Mouse (Mus musculus) heart, adult 18-20 months (tissue): ENCODE data around the gene Snrnp25. TPM values are rescaled to one million over a fixed set of nuclear protein-coding genes. Genes with fewer than 3 reads are reported as not detected.
A peak's percentile ranks its signal among the peaks of the same experiment; 100 is the strongest.
"Not testable (repeated sequence)": the region's sequence is repeated elsewhere in the genome, so short reads cannot be mapped to it uniquely, and the experiment has no call there.

Source experiments
- DNase-seq, 2 experiments: peaks; one replicate each; pipeline ENCODE4 v3.0.0; 2021 to 2022; ENCODE audit warnings: mixed read lengths in 1 of 2
- total RNA-seq, 2 experiments: library from RNA; stranded (reverse); gene quantifications; 2 replicates each; pipeline ENCODE4 v1.2.3; 2021

The Snrnp25 gene
- total RNA-seq, 2 experiments from 2014 or later: 11.1 to 12.3 TPM

GRCm38 (mm10) chr11:32194626-32195025 is 10.6 kb upstream of the Snrnp25 start:
- DNase-seq: no peak

GRCm38 (mm10) chr11:32195867-32196540 is 9.2 kb upstream of the Snrnp25 start:
- DNase-seq: no peak

- DNase-seq: no peak
Observed at GRCm38 (mm10) chr11:32196727-32197126, 8.5 kb upstream of the Snrnp25 start.

GRCm38 (mm10) chr11:32197766-32198165 is 7.4 kb upstream of the Snrnp25 start:
- no peak for DNase-seq

- no peak for DNase-seq
Observed at GRCm38 (mm10) chr11:32198256-32198955, 6.8 kb upstream of the Snrnp25 start.

GRCm38 (mm10) chr11:32199230-32199629 is 6.0 kb upstream of the Snrnp25 start:
- DNase-seq: no peak

- DNase-seq: no peak
Observed at GRCm38 (mm10) chr11:32200075-32200601, 5.1 kb upstream of the Snrnp25 start, which contains the start of gene Il9r. TSS of gene Il9r (minus strand) at chr11:32200279.

- DNase-seq: not testable (repeated sequence)
Observed at GRCm38 (mm10) chr11:32200992-32201391, 4.2 kb upstream of the Snrnp25 start.

- DNase-seq: no peak
Observed at GRCm38 (mm10) chr11:32201922-32202685, 3.1 kb upstream of the Snrnp25 start.

GRCm38 (mm10) chr11:32210623-32211022 is 5.4 kb downstream of the Snrnp25 start:
- DNase-seq: no peak

GRCm38 (mm10) chr11:32215372-32216162 is 10.4 kb downstream of the Snrnp25 start:
- DNase-seq: no peak

- DNase-seq: peak; percentile 70 to 89
Observed at GRCm38 (mm10) chr11:32216851-32217250, 11.6 kb downstream of the Snrnp25 start.

- peak; percentile 36 to 37 for DNase-seq
Observed at GRCm38 (mm10) chr11:32218501-32219050, 13.4 kb downstream of the Snrnp25 start.

- no peak for DNase-seq
Observed at GRCm38 (mm10) chr11:32219287-32219686, 14.1 kb downstream of the Snrnp25 start.

GRCm38 (mm10) chr11:32220607-32221224 is 15.5 kb downstream of the Snrnp25 start:
- DNase-seq: no peak

- DNase-seq: peak; percentile 83 to 86
Observed at GRCm38 (mm10) chr11:32221225-32221950, 16.2 kb downstream of the Snrnp25 start.

- DNase-seq: peak; percentile 78 to 83
Observed at GRCm38 (mm10) chr11:32221951-32222409, 16.8 kb downstream of the Snrnp25 start, which contains the start of gene Rhbdf1. TSS of gene Rhbdf1 (minus strand) at chr11:32222300.

GRCm38 (mm10) chr11:32222570-32223194 is 17.5 kb downstream of the Snrnp25 start:
- peak; percentile 47 to 49 for DNase-seq

- DNase-seq: no peak
Observed at GRCm38 (mm10) chr11:32223297-32223967, 18.2 kb downstream of the Snrnp25 start.
